Mouse (Mus musculus) left cerebral cortex, adult 11 months (tissue): ENCODE measurements at regions not wholly inside any gene's neighbourhood (a gene's known extent, or its start where the extent isn't known, plus 50 kb on each side); places are given as distances from the start of the nearest gene placed in this dataset.
A peak's percentile ranks its signal among the peaks of the same experiment; 100 is the strongest.

Source experiments
- DNase-seq: peaks from one replicate; pipeline ENCODE4 v3.0.0; 2022; ENCODE audit warnings: low spot score

DNA sequence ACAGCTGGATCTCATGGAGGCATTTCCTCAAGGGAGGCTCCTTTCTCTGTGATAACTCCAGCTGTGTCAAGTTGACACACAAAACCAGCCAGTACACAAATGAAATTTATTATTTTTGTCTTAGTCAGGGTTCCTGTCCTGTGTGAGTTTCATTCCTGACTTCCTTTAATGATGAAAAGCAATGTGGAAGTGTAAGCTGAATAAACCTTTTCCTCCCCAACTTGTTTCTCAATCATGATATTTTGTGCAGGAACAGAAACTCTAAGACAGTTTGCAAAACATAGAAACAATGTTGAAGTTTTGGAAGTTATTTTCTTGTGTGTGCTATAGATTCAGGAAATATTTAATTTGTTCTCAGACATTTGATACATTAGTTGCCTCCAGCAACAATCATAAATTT lies 526.9 kb downstream of the 1700017N19Rik start:
- DNase-seq = no peak

- no peak for DNase-seq
These were observed 529.9 kb downstream of the 1700017N19Rik start for GRCm38 (mm10) chr10:101120209-101120608.

DNA sequence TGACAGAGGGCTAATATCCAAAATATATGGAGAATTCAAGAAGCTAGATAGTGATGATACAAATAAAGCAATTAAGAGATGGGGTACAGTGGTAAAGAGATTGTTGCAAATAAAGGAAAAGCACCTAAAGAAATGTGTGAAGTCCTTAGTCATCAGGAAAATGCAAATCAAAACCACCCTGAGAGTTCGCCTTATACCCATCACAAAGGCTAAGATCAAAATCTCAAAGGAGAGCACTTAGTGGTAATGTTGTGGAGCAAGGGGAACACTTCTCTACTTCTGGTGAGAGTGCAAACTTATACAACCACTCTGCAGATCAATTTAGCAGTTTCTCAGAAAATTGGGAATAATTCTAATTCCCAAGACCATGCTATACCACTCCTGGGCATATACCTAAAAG lies 514.2 kb upstream of the Mgat4c start:
- no peak for DNase-seq

DNA sequence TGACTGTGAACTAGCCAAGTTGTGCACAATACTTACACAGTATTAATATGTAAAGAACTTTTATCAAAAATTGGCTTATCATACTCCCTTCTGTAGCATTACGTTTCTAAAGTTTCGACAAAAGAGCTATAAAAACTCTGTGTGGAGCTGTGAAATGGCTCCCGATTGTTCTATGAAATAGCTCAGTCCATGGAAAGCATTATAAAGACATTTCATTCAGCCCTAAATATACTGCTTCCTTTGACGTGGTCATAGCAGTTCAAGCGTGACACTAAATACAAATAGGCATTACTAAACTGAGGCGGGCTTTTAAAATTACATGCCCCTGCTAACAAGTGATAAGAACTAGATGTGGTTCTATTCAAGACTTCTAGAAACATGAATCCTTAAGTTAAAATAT lies 509.5 kb upstream of the Mgat4c start:
- no peak for DNase-seq

DNA sequence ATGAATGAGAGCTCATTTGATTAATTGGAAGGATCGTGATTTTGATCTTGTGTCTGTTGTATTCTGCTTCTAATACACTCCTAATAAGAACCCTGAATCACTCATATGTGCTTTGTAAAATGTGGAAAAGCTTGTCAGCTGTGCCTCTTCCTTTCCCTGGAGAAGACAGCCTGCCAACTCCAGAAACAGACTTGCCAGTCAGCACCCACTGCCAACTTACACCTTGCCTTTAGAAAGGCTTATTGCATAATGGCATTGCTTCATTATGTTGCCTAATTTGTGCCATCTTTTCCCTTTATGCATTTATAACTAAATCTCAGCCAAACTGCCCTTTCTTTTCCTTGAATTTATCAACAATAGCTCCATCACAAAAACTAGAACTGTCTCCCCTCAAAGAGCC lies 492.1 kb upstream of the Mgat4c start:
- peak; percentile 2 for DNase-seq
